Mouse (Mus musculus) lung, adult 2 months (tissue): ENCODE measurements at regions not wholly inside any gene's neighbourhood (a gene's known extent, or its start where the extent isn't known, plus 50 kb on each side); places are given as distances from the start of the nearest gene placed in this dataset.

ENCODE experiments used
- DNase-seq: peaks from one replicate; pipeline ENCODE4 v3.0.0; 2022
- H3K4me1 ChIP-seq: fragments of 200-500 bp; 2 replicates; pipeline ENCODE4 v1.6.1; 2011; ENCODE audit warnings: low read length; ENCODE audit not compliant: control insufficient read depth, insufficient read depth
- H3K4me3 ChIP-seq: fragments of 200-500 bp; replicated peaks from 2 replicates; pipeline ENCODE3; 2011; ENCODE audit warnings: low read depth, mild to moderate bottlenecking, control low read depth, low read length; ENCODE audit errors: extremely low read depth
- CTCF ChIP-seq: fragments of 200-500 bp; IDR thresholded peaks from 2 replicates; pipeline ENCODE4 v1.5.1; 2011; ENCODE audit warnings: mild to moderate bottlenecking, low read length, control low read depth; ENCODE audit not compliant: insufficient read depth
- POLR2A ChIP-seq: fragments of 200-500 bp; IDR thresholded peaks from 2 replicates; pipeline ENCODE4 v1.6.1; 2011; ENCODE audit warnings: low read depth, mild to moderate bottlenecking, control low read depth, low read length, borderline replicate concordance; ENCODE audit errors: extremely low read depth
- WGBS: fragments of 180-500 bp; shearing (Covaris S2); methylation state at CpG from one replicate; pipeline ENCODE4 v1.1.7; 2018; 5-methylcytosine and 5-hydroxymethylcytosine counted together

DNA sequence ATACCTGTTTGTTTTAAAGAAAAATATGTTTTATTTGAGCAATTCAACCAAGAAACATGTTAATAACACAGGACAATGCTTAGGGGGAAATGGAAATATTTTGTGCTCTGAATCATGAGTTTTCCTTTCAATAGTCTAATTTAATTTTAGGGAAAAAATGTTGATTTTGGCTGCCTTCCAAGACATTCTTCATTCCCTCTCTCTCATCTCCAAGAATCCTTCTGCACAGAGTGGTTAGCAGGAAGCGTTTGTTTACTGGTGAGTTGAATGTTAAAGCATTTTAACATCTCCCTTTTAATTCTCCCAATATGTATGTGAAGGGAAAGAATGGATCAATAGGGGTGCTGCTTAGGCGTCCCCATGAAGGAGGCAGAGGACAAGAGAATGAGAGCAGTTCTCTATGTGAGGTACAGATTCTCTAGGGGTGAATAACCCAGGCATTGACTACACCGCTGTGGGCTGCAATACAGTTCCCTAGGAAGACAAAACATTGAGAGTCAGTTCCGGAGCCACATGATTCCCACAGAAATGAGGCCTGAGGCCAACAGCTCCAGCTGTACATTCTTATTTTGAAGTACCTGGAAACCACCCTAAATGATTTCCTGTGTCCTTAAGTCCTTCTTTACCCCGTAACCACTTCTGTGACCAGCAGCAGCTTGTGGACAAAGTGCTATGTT is 512.7 kb downstream of the Rfpl4b start:
- H3K4me3 ChIP-seq: no peak overlapping the region
- TF ChIP-seq POLR2A (no peak), CTCF (no peak)
- H3K4me1 ChIP-seq: no peaks in the 10 kb centered on the region
- DNase-seq: no peak
- 31% methylated on average over 5 of the region's 5 CpGs for WGBS

DNA sequence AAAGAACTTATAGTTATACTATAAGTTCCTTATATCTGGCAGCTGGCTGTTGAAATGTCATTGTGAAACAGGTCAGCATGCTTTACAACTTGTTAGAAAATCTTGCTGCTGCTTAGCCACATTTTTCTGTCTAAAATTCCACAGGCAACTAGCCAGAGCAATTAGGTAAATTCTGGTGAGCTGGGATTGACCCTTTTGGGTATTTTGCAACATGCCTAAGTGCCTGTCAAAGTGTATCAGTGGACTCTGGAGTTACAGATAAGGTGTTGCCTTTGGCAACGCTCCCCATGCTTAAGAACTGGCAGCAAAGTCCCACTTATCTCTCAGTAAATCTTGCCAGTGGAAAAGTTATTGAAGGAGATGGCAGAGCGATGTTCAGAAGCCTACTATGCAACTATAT is 525.9 kb downstream of the Rfpl4b start:
- H3K4me1 ChIP-seq: no peaks in the 10 kb centered on the region
- H3K4me3 ChIP-seq: no peak overlapping the region
- DNase-seq: peak; percentile 17
- 35% methylated on average over 2 of the region's 2 CpGs for WGBS
- TF ChIP-seq POLR2A (no peak), CTCF (no peak)

DNA sequence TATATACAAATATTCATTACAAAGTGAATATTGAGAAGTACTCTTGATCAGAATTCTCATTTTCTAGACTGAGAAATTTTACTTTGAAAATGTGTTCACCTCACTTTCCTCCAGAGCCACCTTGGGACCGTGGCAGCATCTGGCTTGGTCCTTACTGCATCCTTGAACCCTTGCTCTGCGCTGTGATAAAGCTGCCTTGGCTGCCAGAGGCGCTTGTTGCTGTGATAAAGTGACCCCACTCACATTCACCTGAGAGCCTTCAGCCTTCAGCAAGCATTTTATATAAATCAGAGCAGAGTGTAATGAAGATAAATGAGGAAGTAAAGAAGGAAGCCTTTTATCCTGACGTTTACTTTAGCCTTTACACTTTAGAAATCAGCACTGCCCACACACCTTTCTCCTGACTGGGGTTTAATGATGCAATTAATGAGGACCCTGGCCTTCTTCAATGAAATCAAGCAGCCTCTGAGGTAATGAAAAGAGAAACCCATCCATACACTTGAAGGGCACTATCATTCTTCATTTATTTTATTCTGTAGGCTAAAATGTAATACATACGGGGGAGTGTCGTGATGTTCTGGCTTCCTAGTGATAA is 532.8 kb downstream of the Rfpl4b start:
- 57% methylated on average over 6 of the region's 6 CpGs for WGBS
- Histone ChIP-seq H3K4me3 (no peak overlapping the region), H3K4me1 (no peaks in the 10 kb centered on the region)
- no peak for TF ChIP-seq POLR2A
- TF ChIP-seq CTCF: no peak
- no peak for DNase-seq

DNA sequence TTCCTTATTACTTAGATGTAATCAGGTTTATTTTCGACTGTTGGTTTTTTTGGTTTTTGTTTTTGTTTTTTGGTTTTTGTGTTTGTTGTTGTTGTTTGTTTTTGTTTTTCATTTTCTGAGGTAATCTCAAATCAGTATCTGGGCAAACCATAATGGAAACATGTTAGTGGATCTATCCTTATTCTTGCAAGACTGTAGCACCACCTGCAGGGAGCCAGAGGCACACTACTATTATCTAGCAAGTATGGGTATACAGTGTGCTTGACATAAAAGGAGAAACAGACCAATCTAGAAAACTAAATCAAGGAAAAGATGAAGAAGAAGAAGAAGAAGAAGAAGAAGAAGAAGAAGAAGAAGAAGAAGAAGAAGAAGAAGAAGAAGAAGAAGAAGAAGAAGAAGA is 552.4 kb downstream of the Rfpl4b start:
- 94% methylated on average over 1 of the region's 1 CpGs for WGBS
- no peak for DNase-seq
- Histone ChIP-seq H3K4me3 (no peak overlapping the region), H3K4me1 (no peaks in the 10 kb centered on the region; the same call in 1 of the 2 replicates)
- TF ChIP-seq POLR2A: no peak
- TF ChIP-seq CTCF: peak; percentile 19; the same call in 1 of the 2 replicates

GRCm38 (mm10) chr10:38265564-38265963 is 556.0 kb downstream of the Rfpl4b start:
- H3K4me1 ChIP-seq: no peaks in the 10 kb centered on the region; the same call in 1 of the 2 replicates
- TF ChIP-seq POLR2A (no peak), CTCF (no peak)
- no peak overlapping the region for H3K4me3 ChIP-seq
- WGBS: 57% methylated on average over 3 of the region's 3 CpGs
- no peak for DNase-seq

GRCm38 (mm10) chr10:38246821-38247220 is 574.8 kb downstream of the Rfpl4b start:
- WGBS: 69% methylated on average over 1 of the region's 1 CpGs
- TF ChIP-seq POLR2A (no peak), CTCF (no peak)
- Histone ChIP-seq H3K4me1 (no peaks in the 10 kb centered on the region), H3K4me3 (no peak overlapping the region)
- DNase-seq: no peak
